Mouse (Mus musculus): Measurements from ENCODE around the gene Ank3.

Ank3 gene

GRCm38 (mm10) chr10:69925285-69926157 lies 526.9 kb downstream of the Ank3 start:
- no peak for DNase-seq (ENCODE audit: low read depth, low spot score)

- DNase-seq (ENCODE audit: low read depth, low spot score), result no peak
Measured at GRCm38 (mm10) chr10:69926158-69926882, 527.7 kb downstream of the Ank3 start.

GRCm38 (mm10) chr10:69927012-69927411 lies 528.4 kb downstream of the Ank3 start:
- DNase-seq (ENCODE audit: low read depth, low spot score), result no peak

GRCm38 (mm10) chr10:69928358-69928757 lies 529.8 kb downstream of the Ank3 start:
- DNase-seq (ENCODE audit: low read depth, low spot score), result no peak

GRCm38 (mm10) chr10:69930503-69930902 lies 531.9 kb downstream of the Ank3 start:
- no peak for DNase-seq (ENCODE audit: low read depth, low spot score)

- DNase-seq (ENCODE audit: low read depth, low spot score), result no peak
Measured at GRCm38 (mm10) chr10:69936443-69937067, 538.0 kb downstream of the Ank3 start.

GRCm38 (mm10) chr10:69937291-69937921 lies 538.8 kb downstream of the Ank3 start:
- no peak for DNase-seq (ENCODE audit: low read depth, low spot score)

- no peak for DNase-seq (ENCODE audit: low read depth, low spot score)
Measured at GRCm38 (mm10) chr10:69939144-69939543, 540.6 kb downstream of the Ank3 start.

GRCm38 (mm10) chr10:69939966-69940365 lies 541.4 kb downstream of the Ank3 start:
- no peak for DNase-seq (ENCODE audit: low read depth, low spot score)

GRCm38 (mm10) chr10:69941001-69941400 lies 542.4 kb downstream of the Ank3 start:
- no peak for DNase-seq (ENCODE audit: low read depth, low spot score)

- no peak for DNase-seq (ENCODE audit: low read depth, low spot score)
Measured at GRCm38 (mm10) chr10:69944845-69945244, 546.3 kb downstream of the Ank3 start.

- no peak for DNase-seq (ENCODE audit: low read depth, low spot score)
Measured at GRCm38 (mm10) chr10:69945870-69946269, 547.3 kb downstream of the Ank3 start.

GRCm38 (mm10) chr10:69946271-69946670 lies 547.7 kb downstream of the Ank3 start:
- no peak for DNase-seq (ENCODE audit: low read depth, low spot score)

GRCm38 (mm10) chr10:69947093-69947492 lies 548.5 kb downstream of the Ank3 start:
- DNase-seq (ENCODE audit: low read depth, low spot score), result no peak

- no peak for DNase-seq (ENCODE audit: low read depth, low spot score)
Measured at GRCm38 (mm10) chr10:69950236-69950918, 551.8 kb downstream of the Ank3 start.

GRCm38 (mm10) chr10:69950919-69951236 lies 552.3 kb downstream of the Ank3 start:
- DNase-seq (ENCODE audit: low read depth, low spot score), result no peak

GRCm38 (mm10) chr10:69951426-69951825 lies 552.9 kb downstream of the Ank3 start:
- DNase-seq (ENCODE audit: low read depth, low spot score), result no peak

GRCm38 (mm10) chr10:69952316-69952715 lies 553.7 kb downstream of the Ank3 start:
- DNase-seq (ENCODE audit: low read depth, low spot score), result no peak

- no peak for DNase-seq (ENCODE audit: low read depth, low spot score)
Measured at GRCm38 (mm10) chr10:69954657-69955267, 556.2 kb downstream of the Ank3 start.

- no peak for DNase-seq (ENCODE audit: low read depth, low spot score)
Measured at GRCm38 (mm10) chr10:69962226-69962625, 563.7 kb downstream of the Ank3 start.

- peak; percentile 35 for DNase-seq (ENCODE audit: low read depth, low spot score)
Measured at GRCm38 (mm10) chr10:69962976-69963375, 564.4 kb downstream of the Ank3 start.

All from telencephalon, adult 2 months (tissue).